Mouse (Mus musculus) urinary bladder, adult 18-20 months (tissue): ENCODE data around the gene 4933427I04Rik.

Experiments used
- DNase-seq, 2 experiments: peaks; one replicate each; pipeline ENCODE4 v3.0.0; 2022; ENCODE audit warnings: low spot score in 2 of 2, mixed read lengths in 2 of 2

4933427I04Rik gene

DNA sequence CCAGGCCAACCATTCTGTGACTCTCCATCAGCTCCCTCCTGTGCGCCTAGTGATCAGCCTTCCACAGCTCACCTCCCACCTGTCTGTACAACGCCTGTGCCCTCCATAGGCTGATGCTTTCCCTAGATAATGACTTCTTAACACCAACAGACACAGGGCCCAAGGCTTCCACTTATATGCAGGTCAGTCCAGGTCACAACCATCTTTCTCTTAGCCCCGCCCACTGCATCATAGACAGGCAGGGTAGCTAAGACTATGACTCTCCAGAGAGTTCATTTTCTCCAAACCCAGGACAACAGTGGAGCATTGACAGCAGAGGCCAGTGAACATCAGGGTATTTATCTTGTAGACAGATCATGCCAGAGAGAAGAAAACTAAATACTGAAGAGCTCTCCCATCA lies at the start of gene 4933427I04Rik:
4933427I04Rik (plus strand) TSS at position 301 of the 400 bp plus-strand sequence.
- DNase-seq = no peak

DNA sequence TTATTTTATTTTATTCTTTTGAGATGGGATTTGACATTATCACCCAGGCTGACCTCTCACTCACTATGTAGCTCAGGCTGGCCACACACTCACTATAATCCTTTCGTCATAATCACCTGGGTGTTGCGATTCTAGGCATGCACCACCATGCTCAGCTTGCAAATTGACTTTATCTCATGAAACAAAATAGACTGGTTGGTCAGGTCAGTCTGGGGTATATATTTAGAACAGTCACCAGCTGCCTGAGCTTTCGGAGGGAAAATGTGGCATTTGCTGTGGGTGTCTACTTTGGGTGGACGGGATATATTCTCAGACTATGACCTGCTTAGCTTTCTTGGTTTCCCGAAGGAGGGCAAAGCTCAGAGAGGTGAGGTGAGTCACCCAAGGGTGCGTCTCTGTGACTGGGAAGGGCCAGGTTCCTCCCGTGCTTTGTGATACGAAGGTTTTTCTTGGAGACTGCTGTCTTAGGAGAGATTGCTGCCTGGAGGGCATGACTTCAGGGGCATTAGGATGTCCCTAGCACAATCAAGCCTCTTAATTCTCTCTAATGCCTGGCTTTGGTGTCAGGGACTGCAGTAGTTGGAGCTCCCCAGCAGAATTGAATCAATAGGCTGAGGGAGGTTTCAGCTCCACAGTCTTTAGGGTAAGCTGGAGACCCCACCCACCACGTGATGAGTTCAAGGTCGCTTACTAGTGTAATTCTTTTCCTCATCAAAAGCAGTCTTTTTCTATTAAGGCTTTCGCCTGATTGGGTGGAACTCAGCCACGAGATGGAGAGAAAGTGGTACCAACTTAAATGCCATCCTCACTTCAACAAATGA lies 48.8 kb upstream of the 4933427I04Rik start:
- peak; percentile 25 to 38 for DNase-seq

DNA sequence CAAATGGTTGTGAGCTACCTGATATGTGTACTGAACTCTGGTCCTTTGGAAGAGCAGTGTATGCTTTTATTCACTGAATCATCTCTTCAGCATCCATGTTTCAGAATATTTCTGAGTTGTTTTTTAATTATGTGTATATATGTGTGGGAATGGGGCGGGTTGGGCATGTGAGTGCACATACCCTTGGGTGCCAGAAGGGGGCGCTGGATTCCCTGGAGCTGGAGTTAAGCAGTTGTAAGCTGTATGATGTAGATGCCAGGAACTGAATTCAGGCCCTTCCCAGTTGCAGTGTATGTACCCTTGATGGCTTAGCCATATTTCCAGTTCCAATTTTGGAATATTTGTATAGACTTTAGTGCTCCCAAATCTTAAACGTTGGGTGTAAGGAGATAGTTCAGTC lies 47.0 kb upstream of the 4933427I04Rik start:
- no peak for DNase-seq

DNA sequence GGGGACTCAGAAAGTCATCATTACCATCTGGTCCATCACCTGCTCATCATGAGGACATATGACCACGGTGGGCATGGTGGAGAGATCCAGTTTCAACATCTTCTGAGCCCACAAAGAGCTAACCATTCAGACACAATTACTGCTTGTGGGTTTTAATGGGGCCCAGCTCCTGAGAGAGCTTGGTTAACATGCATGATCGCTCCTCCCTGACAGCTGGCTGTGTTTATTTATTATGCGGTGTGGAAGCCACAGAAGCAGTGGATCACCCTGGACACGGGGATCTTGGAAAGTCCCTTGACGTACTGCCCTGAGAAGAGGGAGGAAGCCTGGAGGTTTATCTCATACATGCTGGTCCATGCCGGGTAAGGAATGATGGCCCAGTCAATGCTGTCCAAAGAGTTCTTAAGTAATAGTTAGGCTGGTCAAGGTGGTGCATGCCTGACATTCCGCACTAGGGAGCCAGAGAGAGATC lies 45.4 kb upstream of the 4933427I04Rik start:
- no peak for DNase-seq

DNA sequence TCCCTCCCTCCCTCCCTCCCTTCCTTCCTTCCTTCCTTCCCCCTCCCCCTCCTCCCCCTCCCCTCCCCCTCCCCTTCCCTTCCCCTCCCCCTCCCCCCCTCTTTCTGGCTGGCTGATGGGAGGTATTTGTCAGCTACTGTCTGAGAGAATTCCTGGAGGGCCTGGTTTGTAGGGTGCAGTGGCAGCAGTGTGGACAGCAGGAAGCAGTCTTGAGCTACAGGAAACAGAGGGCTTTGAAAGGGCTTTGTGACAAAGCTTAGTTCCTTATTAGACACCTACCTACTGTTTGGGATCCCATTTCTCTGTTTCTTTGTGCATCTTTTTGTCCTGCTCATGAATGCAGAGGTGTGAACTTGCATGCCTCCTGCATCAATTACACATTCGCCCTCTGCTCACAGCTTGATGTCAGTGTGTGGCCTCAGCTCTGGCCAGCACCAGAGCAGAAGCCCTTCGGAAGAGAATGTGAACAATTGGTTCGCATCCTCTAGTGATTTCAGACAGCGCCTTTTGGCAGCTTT lies 40.3 kb upstream of the 4933427I04Rik start:
- no peak for DNase-seq

DNA sequence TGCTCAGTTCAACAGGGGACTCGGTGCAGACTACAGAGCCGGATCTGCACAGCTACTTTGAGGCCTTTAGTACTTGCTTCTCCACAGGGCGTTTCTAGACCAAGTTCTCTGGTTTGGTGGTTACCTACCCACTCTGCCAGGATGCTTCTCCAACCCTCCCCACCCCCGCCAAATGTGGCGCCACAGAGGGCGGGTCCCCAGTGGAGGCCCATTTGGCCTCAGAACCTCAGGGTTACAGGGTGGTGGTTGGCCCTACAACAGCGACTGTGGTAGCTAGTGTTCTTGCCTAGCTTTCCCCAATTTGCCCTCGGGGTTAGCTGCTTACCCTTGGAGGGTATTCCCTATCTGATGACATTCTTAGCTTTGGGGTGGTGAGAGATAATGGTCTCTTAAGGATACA lies 17.4 kb upstream of the 4933427I04Rik start:
- no peak for DNase-seq

DNA sequence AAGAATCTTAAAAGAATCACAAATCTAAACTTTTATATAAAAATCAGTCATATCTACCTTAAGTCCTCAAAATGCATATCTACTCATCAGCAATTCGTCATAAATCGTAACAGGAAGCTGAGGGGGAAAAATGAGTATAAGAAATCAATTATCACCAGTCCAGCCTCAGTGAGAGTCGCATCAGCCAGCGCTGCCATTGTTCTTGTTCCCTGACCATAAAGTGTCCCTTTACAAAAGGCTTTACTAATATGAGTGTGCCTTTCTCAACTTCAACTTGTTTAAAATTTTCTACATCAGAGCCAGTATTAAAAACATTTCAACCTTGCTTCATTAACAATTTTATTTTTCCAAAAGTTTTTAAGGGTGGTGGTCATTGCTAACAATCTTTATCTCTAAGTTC lies 2.6 kb upstream of the 4933427I04Rik start:
- DNase-seq = no peak

DNA sequence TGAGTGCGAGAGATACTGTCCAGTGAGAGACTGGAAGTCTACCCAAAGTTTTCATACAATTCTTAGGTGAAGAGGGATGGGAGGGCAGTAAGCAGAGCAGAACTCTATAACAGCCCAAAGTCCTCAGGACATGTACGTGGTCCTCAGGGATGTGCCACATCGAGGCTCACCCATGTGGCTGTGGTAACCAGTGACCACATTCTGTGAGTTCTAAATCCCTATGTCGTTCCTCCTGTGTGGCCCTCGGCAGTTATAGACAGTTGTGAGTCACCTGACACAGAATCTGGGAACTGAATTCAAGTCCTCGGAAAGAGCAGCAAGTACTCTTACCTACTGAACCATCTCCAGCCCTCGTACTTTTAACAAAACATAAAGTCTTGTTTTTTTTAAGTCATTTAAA lies 1.4 kb upstream of the 4933427I04Rik start:
- no peak for DNase-seq

DNA sequence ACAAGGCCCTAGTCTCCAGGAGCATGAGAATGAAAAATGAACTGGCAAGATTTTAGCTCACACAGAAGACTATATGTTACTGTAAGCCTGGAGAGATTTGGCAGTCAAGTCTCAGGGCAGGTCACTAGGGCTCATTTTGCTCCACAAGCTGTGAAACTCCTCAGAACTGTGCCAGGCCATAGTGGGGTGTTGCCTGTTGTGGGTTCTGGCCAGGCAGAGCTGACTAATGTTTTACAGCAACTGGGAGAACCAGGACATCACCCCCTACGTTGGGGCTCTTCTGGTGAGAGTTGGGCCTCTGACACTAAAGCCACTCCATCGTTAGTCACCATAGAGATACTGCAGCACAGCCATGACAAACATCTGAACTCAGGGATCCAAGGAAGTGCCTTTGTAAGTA lies 324 bp downstream of the 4933427I04Rik start:
- DNase-seq = no peak

DNA sequence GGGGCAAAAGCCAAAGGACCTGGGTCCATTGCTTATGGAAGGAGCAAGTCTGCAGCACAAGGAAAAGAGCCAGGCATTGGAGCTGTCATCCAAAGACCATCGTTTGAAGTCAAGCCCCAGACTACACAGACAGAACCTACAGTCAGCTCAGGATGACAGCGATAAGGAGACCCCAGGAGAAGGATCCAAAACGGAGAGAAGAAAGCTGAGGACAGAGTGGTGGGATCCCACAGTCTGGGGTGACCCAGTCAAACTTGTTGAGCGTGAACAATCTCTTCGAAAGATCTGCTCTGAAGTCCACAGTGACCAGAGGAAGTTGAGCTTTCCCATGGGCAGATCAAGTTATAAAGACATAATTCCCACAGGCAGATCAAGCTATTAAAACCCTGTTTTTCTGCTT lies 1.1 kb downstream of the 4933427I04Rik start:
- DNase-seq = no peak

DNA sequence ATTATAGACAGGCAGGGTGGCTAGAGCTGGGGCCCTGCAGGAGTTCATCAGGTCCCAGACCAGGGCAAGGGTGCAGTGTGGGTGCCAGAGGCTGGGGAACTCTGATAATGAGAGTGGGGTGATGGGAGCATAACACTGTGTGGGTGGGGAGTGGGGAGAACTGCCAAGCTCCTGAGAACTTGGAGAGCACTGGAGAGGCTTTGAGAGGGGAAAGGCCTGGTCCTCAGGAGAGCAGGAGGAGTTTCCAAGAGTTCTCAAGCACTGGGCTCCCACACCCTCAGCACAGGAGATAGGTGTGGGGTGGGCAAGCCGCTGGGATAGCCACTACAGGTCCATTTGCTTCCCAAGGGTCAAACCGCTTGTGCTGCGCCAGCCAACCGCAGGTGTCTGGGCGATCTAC lies 34.2 kb downstream of the 4933427I04Rik start:
- DNase-seq = no peak

DNA sequence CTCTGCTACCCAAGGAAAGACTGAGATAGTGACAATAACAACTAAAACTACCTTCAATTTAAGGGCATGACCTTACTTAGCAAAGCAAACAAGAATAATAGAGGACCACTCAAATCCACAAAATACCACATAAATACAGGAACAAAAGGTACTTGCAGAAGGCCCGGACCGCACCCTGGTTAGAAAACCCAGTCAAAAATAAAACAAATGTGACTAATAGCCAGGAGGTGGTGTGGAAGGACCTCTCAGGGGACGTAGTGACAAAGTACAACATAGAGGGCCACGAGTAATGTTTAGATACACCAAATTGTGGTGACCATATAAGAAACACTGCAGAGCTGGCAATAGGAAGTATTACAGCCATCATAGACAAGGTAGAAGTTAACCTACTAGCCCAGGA lies 34.8 kb downstream of the 4933427I04Rik start:
- DNase-seq = no peak

DNA sequence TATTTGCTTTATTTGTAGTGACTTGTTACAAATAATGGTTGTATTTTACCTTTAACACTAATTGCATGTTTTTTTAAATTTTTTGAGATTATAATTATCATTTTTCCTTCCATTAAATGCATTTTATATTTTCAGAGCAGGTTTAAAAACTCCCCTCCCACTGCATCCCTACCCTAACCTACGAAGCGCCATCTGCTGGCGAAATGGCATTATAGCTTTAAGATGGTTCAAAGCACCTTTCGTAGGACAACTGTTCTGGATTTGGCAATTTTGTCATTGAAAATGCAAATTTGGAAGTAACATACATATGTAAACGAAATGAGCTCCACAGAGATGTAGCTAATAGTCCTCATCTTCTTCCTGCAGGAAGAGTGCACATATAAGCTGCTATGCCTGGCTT lies 39.2 kb downstream of the 4933427I04Rik start:
- DNase-seq = no peak

DNA sequence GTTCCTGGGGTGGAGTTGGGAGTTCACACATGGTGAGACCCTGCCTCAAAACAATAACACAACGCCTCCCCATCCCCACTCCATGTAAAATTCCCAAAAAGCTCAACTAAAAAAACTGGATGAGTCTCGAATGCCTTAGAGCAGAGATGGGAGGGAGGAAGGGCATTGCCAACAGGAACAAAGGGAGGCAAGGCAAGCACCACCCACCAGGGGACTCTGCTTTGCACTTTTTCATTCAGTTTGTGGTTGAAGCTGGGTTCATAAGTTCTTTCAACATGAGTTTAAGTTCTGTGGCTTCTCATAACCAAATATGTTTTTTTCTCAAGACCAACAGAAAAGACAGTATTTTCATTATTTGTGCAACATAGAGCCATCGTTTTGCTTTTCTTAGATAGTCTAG lies 44.0 kb downstream of the 4933427I04Rik start:
- no peak for DNase-seq

DNA sequence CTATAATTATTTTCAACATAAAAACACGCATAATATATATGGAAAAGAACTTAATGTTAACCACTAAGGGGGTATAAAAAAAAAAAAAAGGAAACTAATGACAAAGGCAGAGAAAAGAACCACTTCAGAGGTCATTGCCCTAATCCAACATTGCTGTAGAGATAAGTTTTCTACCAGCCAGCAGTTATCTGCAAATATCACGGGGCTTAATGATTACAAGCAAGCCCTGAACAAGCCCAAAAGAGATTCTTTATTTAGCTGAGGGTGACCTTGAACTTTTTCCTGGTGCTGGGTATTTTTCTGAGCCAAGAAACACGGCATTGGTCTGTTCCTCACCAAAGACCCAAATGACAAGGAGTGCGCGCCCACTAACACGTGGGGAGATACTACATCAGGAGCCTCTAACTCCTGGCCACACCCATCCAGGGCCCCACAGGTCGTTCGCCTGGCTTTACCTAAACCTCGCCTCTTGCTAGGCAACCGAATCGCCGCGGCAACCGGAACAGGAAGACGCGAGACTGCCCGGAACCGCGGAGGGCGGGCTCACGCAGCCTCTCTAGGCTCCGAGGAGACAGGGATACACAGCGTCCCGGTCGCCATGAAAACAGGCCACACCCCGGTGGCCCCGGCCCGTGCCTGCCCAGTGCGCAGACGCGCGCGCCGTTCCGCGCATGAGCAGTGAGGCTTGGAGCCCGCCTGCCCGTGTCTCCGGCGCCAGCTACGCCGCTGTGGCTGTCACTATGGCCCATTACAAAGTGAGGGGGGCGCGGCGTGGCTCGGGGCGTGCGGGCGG lies 45.0 kb downstream of the 4933427I04Rik start, which contains the start of gene Mycbp:
Mycbp (plus strand) TSS at position 500 of the 793 bp plus-strand sequence.
- DNase-seq = peak; percentile 99 to 100

DNA sequence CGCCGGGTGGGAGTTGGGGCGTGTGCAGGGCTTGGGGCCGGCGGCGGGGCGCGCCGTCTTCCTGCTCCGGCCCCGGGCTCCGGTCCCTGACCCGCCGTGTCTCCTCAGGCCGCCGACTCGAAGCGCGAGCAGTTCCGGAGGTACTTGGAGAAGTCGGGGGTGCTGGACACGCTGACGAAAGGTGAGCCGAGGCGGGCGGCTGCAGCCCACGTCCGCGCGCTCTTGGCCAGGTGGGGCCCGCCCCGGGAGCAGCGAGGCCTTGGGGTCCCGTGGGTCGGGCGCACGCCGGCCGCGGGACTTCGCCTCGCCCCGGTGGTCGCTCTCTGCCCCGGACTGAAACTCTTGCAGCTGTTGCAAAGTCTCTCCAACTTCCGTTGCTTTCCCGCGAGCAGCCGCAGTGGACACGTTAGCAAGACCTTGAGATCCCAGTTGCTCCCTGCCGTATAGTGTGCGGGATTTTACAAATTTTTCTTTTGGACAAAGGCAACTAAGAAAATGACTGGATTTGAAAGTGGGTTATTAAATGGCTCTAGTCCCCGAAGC lies 45.7 kb downstream of the 4933427I04Rik start:
- DNase-seq = no peak

DNA sequence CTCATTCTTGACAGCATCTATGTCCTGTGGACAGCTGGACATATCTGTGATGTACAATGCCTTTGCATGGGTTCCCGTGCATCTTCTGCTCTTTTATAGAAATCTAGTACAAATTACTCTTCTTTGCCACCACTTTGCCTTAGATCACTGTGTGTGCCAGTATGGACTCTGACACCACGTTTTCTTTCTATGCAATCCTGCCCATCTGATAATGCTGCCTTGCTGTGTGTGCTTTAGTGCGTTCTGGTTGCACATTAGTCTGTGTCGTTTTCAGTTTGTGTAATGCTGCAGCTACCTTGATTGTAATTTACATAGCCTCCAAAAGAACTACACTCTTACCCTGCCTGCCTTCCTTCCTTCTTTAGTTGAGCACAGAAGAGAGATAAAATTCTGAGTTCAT lies 52.0 kb downstream of the 4933427I04Rik start:
- DNase-seq = no peak

DNA sequence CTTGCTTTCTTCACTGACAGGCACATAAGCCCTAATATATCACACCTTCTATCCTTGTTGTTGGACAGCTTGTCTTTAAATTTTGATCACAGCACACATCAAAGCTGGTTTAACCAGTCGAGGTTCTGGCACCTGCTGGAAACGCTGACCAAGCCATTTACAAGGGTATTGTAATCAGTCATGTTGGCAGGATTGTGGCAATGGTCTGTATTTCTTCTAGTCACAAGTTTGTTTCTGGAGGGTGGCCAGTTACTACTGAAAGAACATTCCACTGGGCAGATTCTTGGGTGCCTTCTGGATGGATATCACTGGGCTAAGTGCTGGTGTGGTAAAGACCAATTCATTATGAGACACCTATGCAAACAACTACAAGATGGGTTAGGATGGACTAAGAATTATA lies 53.0 kb downstream of the 4933427I04Rik start:
- DNase-seq = no peak
